In genomic region chr5:64803720-64804462, GRCm38 (mm10) we compare ENCODE assay signal across 8 mouse cellular contexts. TPM values are rescaled to one million over a fixed set of nuclear protein-coding genes. Genes with fewer than 3 reads are reported as not detected.
DNase-seq lines count a peak whose midpoint lies in the region; ATAC-seq and TF ChIP-seq lines count a peak whose summit lies in the region.

No protein-coding gene starts in this region.

- peak; percentile 29 to 39 for DNase-seq in right cerebral cortex, adult 2 months (ENCODE audit: low spot score in 2 of 2)
- no peak for DNase-seq in right cerebral cortex, adult 18-20 months
- peak; percentile 88 for DNase-seq in intestine, embryonic 14.5 days (ENCODE audit: low spot score)
- DNase-seq in lung, embryonic 14.5 days: peak; percentile 72
- peak; percentile 73 for DNase-seq in retina, embryonic 14.5 days (ENCODE audit: low spot score)
- DNase-seq in urinary bladder, postnatal 10 days (ENCODE audit: low spot score): no peak

- H3K4me2 ChIP-seq in forebrain, embryonic 12.5 days: peak overlapping the region; percentile 68
- H3K4me2 ChIP-seq in intestine, embryonic 14.5 days (ENCODE audit: low read length): peak overlapping the region; percentile 62
- peak overlapping the region; percentile 70 for H3K4me2 ChIP-seq in lung, embryonic 14.5 days

- TF ChIP-seq CTCF in bone marrow, adult 2 months (IDR thresholded peaks at IDR 0.05; ENCODE audit: control insufficient read depth, insufficient read depth, low read length): no peak
- TF ChIP-seq CTCF in lung, embryonic 14.5 days (IDR thresholded peaks at IDR 0.05; ENCODE audit: low read depth): peak; percentile 39; the same call in 1 of the 2 replicates

- H3K4me3 ChIP-seq in bone marrow, adult 2 months (replicated peaks; ENCODE audit: control insufficient read depth, low read depth, low read length): peak overlapping the region; percentile 71
- peak overlapping the region; percentile 85 for H3K4me3 ChIP-seq in forebrain, embryonic 12.5 days (replicated peaks)
- H3K4me3 ChIP-seq in intestine, embryonic 14.5 days (ENCODE audit: low read depth, low read length): peak overlapping the region; percentile 81
- peak overlapping the region; percentile 82 for H3K4me3 ChIP-seq in lung, embryonic 14.5 days (ENCODE audit: low read depth, low read length)

- TF ChIP-seq POLR2A in bone marrow, adult 2 months (IDR thresholded peaks at IDR 0.05; ENCODE audit: borderline replicate concordance, control insufficient read depth, low read depth, low read length): no peak

- H3K27me3 ChIP-seq in forebrain, embryonic 12.5 days: no peaks in the 10 kb centered on the region
- H3K27me3 ChIP-seq in intestine, embryonic 14.5 days (replicated peaks; ENCODE audit: control insufficient read depth, insufficient read depth, low read length): no peaks in the 10 kb centered on the region
- no peaks in the 10 kb centered on the region for H3K27me3 ChIP-seq in lung, embryonic 14.5 days (ENCODE audit: insufficient read depth, low read length)

- peaks cover 3% of the 10 kb centered on the region; the same call in 1 of the 2 replicates for H3K4me1 ChIP-seq in bone marrow, adult 2 months (ENCODE audit: control insufficient read depth, insufficient read depth, low read length)
- peaks cover 39% of the 10 kb centered on the region for H3K4me1 ChIP-seq in forebrain, embryonic 12.5 days
- H3K4me1 ChIP-seq in intestine, embryonic 14.5 days (replicated peaks; ENCODE audit: control insufficient read depth, insufficient read depth, low read length): peaks cover 37% of the 10 kb centered on the region
- H3K4me1 ChIP-seq in lung, embryonic 14.5 days (ENCODE audit: insufficient read depth): peaks cover 15% of the 10 kb centered on the region

- H3K9me3 ChIP-seq in forebrain, embryonic 12.5 days: no peaks in the 10 kb centered on the region
- 0 out of 2 replicates have a peak, but pooled peaks cover 4% of the 10 kb centered on the region for H3K9me3 ChIP-seq in intestine, embryonic 14.5 days (ENCODE audit: control insufficient read depth, low read length)
- H3K9me3 ChIP-seq in lung, embryonic 14.5 days (ENCODE audit: low read depth, low read length): peaks cover 5% of the 10 kb centered on the region; the same call in 1 of the 2 replicates

- WGBS in bone marrow, adult 2 months: under 1% methylated on average over 69 of the region's 69 CpGs
- under 1% methylated on average over 61 of the region's 69 CpGs for WGBS in forebrain, embryonic 12.5 days
- under 1% methylated on average over 55 of the region's 69 CpGs for WGBS in intestine, embryonic 14.5 days
- under 1% methylated on average over 68 of the region's 69 CpGs for WGBS in lung, embryonic 14.5 days

- H3K9ac ChIP-seq in forebrain, embryonic 12.5 days: peak overlapping the region; percentile 83
- peak overlapping the region; percentile 98 for H3K9ac ChIP-seq in intestine, embryonic 14.5 days (ENCODE audit: low read length)
- peak overlapping the region; percentile 94 for H3K9ac ChIP-seq in lung, embryonic 14.5 days

- no peaks in the 10 kb centered on the region for H3K36me3 ChIP-seq in forebrain, embryonic 12.5 days (replicated peaks)
- peaks cover 1% of the 10 kb centered on the region; the same call in 1 of the 2 replicates for H3K36me3 ChIP-seq in intestine, embryonic 14.5 days (ENCODE audit: control insufficient read depth, insufficient read depth, low read length)
- peaks cover 3% of the 10 kb centered on the region; the same call in 1 of the 2 replicates for H3K36me3 ChIP-seq in lung, embryonic 14.5 days (ENCODE audit: insufficient read depth)

- peak; percentile 17 for ATAC-seq in forebrain, embryonic 12.5 days (ENCODE audit: low FRiP score)
- no peak for ATAC-seq in intestine, embryonic 14.5 days (replicated peaks; ENCODE audit: low FRiP score, low TSS enrichment, low read depth)
- no peak for ATAC-seq in lung, embryonic 14.5 days (ENCODE audit: insufficient read depth)

- peak overlapping the region; percentile 99 for H3K27ac ChIP-seq in bone marrow, adult 2 months (ENCODE audit: control insufficient read depth, insufficient read depth, low read depth, low read length, poor library complexity)
- peak overlapping the region; percentile 96 for H3K27ac ChIP-seq in forebrain, embryonic 12.5 days
- peak overlapping the region; percentile 99 for H3K27ac ChIP-seq in intestine, embryonic 14.5 days (ENCODE audit: low read depth)
- H3K27ac ChIP-seq in lung, embryonic 14.5 days (ENCODE audit: low read depth): peak overlapping the region; percentile 99

RNA-seq across cellular contexts. Expression of gene Klf3, which starts 0.7 kb away (rescaled TPM):
- 60.7 and 72.8 TPM in 2 replicates for polyA plus RNA-seq in bone marrow, adult 2 months (2011; ENCODE audit: insufficient read depth, insufficient read length, low replicate concordance, missing spikeins)
- polyA plus RNA-seq in forebrain, embryonic 12.5 days (2016; fragmentation: Nextera tagmentation; extraction: Ambion mirVana): 32.5 and 33.6 TPM in 2 replicates
- 75.2 and 88.0 TPM in 2 replicates for polyA plus RNA-seq in intestine, embryonic 14.5 days (2014; fragmentation: Nextera tagmentation; extraction: Ambion mirVana)
- 63.2 and 69.3 TPM in 2 replicates for polyA plus RNA-seq in lung, embryonic 14.5 days (2014; fragmentation: Nextera tagmentation; extraction: Ambion mirVana)

Comparison
In these comparisons a context has a peak if more than half of its experiments do, and no peak if none do; other contexts are left out.
1. DNase-seq: peak in right cerebral cortex, adult 2 months (2 of 2), intestine, embryonic 14.5 days (single experiment), lung, embryonic 14.5 days (single experiment) and retina, embryonic 14.5 days (single experiment); none in right cerebral cortex, adult 18-20 months (single experiment) and urinary bladder, postnatal 10 days (single experiment).
2. Peak in every context shown above with its lines, with median percentiles within 50 percentile points of each other: H3K27ac ChIP-seq, H3K4me3 ChIP-seq, H3K4me2 ChIP-seq and H3K9ac ChIP-seq.